Mouse (Mus musculus): ENCODE results near the gene Igf2bp2. TPM values are rescaled to one million over a fixed set of nuclear protein-coding genes. Genes with fewer than 3 reads are reported as not detected.

Igf2bp2 gene
- polyA plus RNA-seq, 2 experiments from 2014 or later, result 0.41 to 1.2 TPM

GRCm38 (mm10) chr16:22097659-22098058 lies 65.4 kb downstream of the Igf2bp2 start:
- no peak for ATAC-seq

GRCm38 (mm10) chr16:22095751-22096150 lies 67.3 kb downstream of the Igf2bp2 start:
- no peak for ATAC-seq

GRCm38 (mm10) chr16:22091255-22091783 lies 71.8 kb downstream of the Igf2bp2 start:
- ATAC-seq, result no peak

- ATAC-seq, result no peak
Measured at GRCm38 (mm10) chr16:22085411-22085810, 77.7 kb downstream of the Igf2bp2 start.

GRCm38 (mm10) chr16:22080125-22080710 lies 82.9 kb downstream of the Igf2bp2 start:
- no peak for ATAC-seq

- ATAC-seq, result no peak
Measured at GRCm38 (mm10) chr16:22076620-22076941, 86.5 kb downstream of the Igf2bp2 start.

- no peak for ATAC-seq
Measured at GRCm38 (mm10) chr16:22075829-22076619, 87.1 kb downstream of the Igf2bp2 start.

GRCm38 (mm10) chr16:22075067-22075466 lies 88.0 kb downstream of the Igf2bp2 start:
- ATAC-seq, result peak; percentile 76

GRCm38 (mm10) chr16:22071361-22071760 lies 91.7 kb downstream of the Igf2bp2 start:
- no peak for ATAC-seq

GRCm38 (mm10) chr16:22067406-22067805 lies 95.7 kb downstream of the Igf2bp2 start:
- ATAC-seq, result no peak

- ATAC-seq, result no peak
Measured at GRCm38 (mm10) chr16:22065536-22065935, 97.6 kb downstream of the Igf2bp2 start.

- ATAC-seq, result no peak
Measured at GRCm38 (mm10) chr16:22062284-22062683, 100.8 kb downstream of the Igf2bp2 start.

GRCm38 (mm10) chr16:22061555-22062160 lies 101.4 kb downstream of the Igf2bp2 start:
- peak; percentile 43 for ATAC-seq

- no peak for ATAC-seq
Measured at GRCm38 (mm10) chr16:22060416-22060815, 102.7 kb downstream of the Igf2bp2 start.

- ATAC-seq, result peak; percentile 36
Measured at GRCm38 (mm10) chr16:22058871-22059270, 104.2 kb downstream of the Igf2bp2 start.

- no peak for ATAC-seq
Measured at GRCm38 (mm10) chr16:22057498-22057897, 105.6 kb downstream of the Igf2bp2 start.

GRCm38 (mm10) chr16:22053411-22053810 lies 109.7 kb downstream of the Igf2bp2 start:
- ATAC-seq, result no peak

- no peak for ATAC-seq
Measured at GRCm38 (mm10) chr16:22046739-22047366, 116.2 kb downstream of the Igf2bp2 start.

GRCm38 (mm10) chr16:22045930-22046329 lies 117.2 kb downstream of the Igf2bp2 start:
- ATAC-seq, result no peak

- no peak for ATAC-seq
Measured at GRCm38 (mm10) chr16:22043830-22044229, 119.3 kb downstream of the Igf2bp2 start.

GRCm38 (mm10) chr16:22039978-22040377 lies 123.1 kb downstream of the Igf2bp2 start:
- no peak for ATAC-seq

GRCm38 (mm10) chr16:22038554-22038953 lies 124.5 kb downstream of the Igf2bp2 start:
- no peak for ATAC-seq

GRCm38 (mm10) chr16:22027474-22027873 lies 135.6 kb downstream of the Igf2bp2 start:
- no peak for ATAC-seq
